Mouse (Mus musculus) layer of hippocampus, postnatal 14 days (tissue): ENCODE data around the gene St7. TPM values are rescaled to one million over a fixed set of nuclear protein-coding genes. Genes with fewer than 3 reads are reported as not detected.
"Not testable (repeated sequence)": the region's sequence is repeated elsewhere in the genome, so short reads cannot be mapped to it uniquely, and the experiment has no call there.

ENCODE experiments used
- DNase-seq, 2 experiments: peaks; one replicate each; pipeline ENCODE4 v3.0.0; 2021 to 2022; ENCODE audit warnings: low spot score in 2 of 2, mixed read lengths in 1 of 2
- long read RNA-seq, 2 experiments: library from polyadenylated mRNA; stranded (forward); transcript quantifications; one replicate each; pipeline ENCODE4 v2.0.0; 2021
- total RNA-seq, 2 experiments: library from RNA; stranded (reverse); gene quantifications; 2 replicates each; pipeline ENCODE4 v1.2.3; 2021

Gene St7
- total RNA-seq = 10 to 100 TPM; 40.8 to 42.2 TPM
- long read RNA-seq, experiment 1, transcript St7-203 (16 exons, 2,288 nt) = major isoform, 8 of 22 reads
- long read RNA-seq, experiment 1, partial matches to known transcripts = 3 of 22 reads
- long read RNA-seq, experiment 1, other reads (novel, unspliced or antisense) = 4 of 22 reads
- long read RNA-seq, experiment 2, transcript St7-203 (16 exons, 2,288 nt) = major isoform, 8 of 27 reads
- long read RNA-seq, experiment 2, partial matches to known transcripts = 4 of 27 reads
- long read RNA-seq, experiment 2, other reads (novel, unspliced or antisense) = 10 of 27 reads

- no peak for DNase-seq
Measured at GRCm38 (mm10) chr6:17692647-17693046, at the start of gene St7. Gene St7 (plus strand): TSS chr6:17692933.

DNA sequence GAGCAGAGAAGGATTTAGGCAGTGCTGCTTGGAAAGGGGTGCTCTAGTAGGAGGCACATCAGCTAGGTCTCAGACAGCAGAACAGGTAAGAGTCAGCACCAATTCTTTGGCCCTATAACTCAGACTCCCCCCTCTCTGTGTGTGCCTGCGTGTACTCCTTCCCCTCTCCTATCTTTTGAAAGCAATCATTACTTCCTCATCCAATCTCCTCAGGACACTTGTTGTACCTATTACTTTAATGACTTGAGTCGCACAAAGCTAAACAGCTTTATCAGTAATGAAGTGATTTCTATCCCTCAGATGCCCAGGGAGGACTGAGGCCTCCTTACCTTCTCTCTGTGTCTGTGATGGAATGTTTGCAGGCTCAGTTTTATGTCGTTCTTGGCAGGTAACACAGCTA lies 46.6 kb upstream of the St7 start:
- no peak for DNase-seq

GRCm38 (mm10) chr6:17652132-17652531 lies 40.6 kb upstream of the St7 start:
- DNase-seq = no peak

GRCm38 (mm10) chr6:17655080-17655479 lies 37.7 kb upstream of the St7 start:
- DNase-seq = no peak

DNA sequence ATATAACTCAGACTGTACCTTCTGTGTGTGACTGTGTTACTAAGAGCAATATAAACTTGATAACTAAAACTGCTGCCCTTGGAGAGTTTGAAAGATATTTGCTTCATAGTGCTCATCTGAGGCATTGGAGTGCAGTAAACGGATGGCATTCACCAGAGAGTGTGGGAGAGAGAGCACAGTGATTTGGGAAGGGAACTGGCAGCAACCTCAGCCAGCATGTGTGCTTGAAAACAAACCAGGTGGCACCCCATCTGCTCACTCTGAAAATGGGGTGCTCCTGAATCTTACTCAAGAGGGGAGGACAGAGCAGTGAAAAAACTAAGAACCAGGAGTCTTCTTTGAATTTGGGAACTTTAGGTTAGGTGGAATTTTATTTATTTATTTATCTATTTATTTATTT lies 35.4 kb upstream of the St7 start:
- DNase-seq = peak; percentile 52 to 90

DNA sequence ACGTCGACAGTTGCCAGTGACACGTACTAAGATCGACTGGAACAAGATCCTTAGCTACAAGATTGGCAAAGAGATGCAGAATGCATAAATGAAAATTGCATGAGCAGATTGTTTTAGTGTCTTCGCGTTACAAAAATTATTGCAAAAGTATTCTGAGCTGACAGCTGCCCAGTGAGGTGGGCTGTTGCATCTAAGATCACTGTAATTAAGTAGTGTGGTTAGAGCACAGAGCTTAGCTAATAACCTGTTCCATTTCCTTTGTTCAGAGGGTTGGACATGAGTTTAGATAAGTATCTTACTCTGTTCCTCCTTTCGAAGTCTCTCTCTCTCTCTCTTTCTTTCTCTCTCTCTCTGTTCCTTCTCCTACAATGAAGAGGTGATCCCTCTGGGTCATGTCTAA lies 27.4 kb upstream of the St7 start:
- no peak for DNase-seq

- DNase-seq = no peak
Measured at GRCm38 (mm10) chr6:17666024-17666423, 26.7 kb upstream of the St7 start.

DNA sequence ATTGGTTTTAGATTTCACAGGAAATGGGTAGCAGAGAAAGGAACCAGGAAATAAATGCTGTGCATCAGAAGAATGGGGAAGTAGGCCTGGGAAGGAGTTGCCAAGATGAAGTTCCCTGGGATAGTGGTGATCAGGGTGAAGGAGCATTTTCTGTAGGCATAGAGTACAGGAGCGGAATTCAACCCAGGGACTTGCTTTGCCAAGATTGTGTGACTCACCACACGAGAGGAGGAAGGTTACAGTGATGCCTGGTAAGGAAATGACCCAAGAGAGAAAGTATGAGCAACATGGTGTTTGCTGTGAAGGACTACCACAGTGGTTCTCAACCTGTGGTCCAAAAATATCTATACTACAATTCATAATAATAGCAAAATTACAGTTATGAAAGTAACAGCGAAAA lies 24.9 kb upstream of the St7 start:
- DNase-seq = no peak

- DNase-seq = no peak
Measured at GRCm38 (mm10) chr6:17668334-17668733, 24.4 kb upstream of the St7 start.

DNA sequence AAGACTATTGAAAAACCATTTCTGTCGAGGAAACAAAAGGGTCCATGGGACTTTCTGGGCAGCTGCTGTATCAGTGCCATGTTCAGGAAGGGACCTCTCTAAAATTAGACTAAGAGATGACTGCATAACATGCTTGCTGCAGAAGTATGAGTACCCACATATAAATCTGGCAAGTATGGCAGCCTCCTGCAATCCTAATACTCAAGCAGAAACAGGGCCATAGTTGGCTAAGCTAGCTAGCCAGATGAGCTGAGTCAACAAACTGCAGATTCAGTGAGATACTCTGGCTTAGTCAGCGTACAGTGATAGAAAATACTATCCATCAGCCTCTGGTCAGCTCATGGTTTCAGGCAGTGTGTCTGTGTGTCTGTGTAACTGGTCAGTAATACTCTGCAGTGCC lies 22.9 kb upstream of the St7 start:
- DNase-seq = no peak

- peak; percentile 37 to 47 for DNase-seq
Measured at GRCm38 (mm10) chr6:17675019-17675756, 17.5 kb upstream of the St7 start.

- DNase-seq = no peak
Measured at GRCm38 (mm10) chr6:17677008-17677407, 15.7 kb upstream of the St7 start.

DNA sequence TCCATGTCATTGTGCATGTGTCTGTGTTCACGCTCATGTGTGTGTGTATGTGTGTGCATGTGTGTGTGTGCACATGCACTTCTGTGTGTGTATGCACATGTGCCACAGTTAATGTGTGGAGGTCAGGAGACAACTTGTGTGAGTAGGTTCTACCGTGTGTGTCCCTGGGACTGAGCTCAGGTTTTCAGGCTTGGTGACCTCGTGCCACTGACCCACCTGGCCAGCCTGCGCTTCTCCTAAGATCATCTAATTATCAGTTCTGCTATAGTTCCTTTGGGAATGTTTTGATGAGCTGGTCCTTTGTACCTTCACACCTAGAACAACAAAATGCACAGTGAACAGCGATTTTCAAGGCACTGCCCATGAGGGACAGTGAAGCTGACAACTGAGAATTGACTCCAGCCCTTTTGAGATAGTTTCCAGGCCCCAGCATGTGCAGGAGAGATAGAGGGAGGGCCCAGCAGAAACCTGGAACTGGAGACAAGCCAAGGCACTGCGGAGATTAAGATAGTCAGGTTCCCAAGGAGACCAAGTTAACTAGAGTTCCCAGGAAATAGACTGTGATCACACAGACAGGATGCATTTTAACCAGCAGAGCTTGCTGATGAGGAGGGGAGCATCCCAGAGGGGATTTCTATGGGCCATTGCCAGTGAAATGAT lies 12.3 kb upstream of the St7 start:
- no peak for DNase-seq

DNA sequence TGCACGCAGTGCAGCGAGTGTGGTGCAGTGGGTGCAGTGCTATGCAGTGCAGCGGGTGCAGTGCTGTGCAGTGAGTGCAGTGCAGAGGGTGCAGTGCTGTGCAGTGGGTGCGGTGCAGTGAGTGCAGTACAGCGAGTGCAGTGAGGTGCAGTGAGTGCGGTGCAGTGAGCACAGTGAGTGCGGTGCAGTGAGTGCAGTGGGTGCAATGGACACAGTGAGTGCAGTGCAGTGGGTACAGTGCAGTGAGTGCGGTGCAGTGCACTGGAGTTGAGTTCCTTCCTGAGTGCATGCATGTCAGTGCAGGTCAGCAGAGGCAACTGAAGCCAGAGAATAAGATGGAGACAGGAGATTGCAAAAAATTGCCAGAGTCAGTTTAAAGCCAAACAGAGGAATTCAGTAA lies 10.9 kb upstream of the St7 start:
- no peak for DNase-seq

DNA sequence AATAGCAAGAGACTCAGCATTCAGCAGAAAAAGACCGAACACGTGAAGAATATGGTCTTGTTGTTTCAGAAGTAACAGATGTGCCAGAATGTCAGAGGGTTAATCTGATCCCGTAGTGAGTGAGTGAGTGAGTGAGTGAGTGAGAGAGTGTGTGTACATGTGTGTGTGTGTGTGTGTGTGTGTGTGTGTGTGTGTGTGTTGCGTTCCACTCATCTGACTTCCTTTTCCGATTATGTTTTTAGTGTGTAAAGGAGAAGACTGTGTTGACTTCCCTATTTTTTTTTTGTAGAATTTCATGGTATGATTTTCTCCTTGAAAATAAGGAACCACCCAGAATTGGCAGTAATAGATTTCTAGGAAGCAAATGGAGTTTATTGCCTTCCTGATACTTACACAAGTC lies 4.1 kb upstream of the St7 start:
- DNase-seq = no peak

GRCm38 (mm10) chr6:17693726-17694549 lies 1.2 kb downstream of the St7 start:
- DNase-seq = peak; percentile 33 to 42

DNA sequence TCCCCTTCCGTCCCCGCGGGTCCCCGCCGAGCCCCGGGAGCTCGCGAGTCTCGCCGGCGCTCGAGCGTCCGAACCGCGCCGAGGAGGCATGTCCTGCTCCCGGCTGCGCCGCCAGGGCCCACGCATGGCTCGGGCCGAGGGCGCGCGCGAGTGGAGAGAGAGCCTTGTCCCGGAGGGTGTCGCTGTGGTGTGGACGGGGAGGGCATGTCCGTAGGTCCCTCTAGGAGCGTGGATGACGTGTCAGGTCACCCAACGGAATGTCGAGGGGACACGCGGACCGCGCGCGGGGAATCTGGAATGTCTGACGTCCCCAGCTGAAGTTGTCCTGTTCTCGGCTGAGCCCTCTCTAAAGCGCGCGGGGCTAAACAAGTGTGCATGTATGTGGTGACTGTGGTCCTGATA lies 1.8 kb downstream of the St7 start:
- peak; percentile 49 to 54 for DNase-seq

DNA sequence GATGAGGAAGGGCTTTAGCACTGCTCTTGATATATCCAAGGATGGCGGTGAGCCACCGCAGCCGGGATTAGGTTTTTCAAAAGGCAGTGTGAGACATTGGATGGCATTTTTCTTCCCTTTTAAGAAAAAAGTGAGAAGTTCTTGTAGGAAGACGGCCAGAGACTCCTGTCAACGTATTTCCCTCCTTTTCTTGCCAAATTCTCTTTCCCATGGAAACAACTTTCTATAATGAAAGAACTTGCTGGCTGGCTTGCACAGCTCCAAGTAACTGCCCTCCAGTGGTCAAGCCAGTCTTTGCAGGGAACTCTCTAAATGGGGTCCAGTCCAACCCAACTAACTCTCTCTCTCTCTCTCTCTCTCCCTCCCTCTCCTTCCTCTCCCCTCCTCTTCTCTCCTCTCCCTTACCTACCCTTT lies 3.6 kb downstream of the St7 start:
- DNase-seq = peak; percentile 26 to 41

DNA sequence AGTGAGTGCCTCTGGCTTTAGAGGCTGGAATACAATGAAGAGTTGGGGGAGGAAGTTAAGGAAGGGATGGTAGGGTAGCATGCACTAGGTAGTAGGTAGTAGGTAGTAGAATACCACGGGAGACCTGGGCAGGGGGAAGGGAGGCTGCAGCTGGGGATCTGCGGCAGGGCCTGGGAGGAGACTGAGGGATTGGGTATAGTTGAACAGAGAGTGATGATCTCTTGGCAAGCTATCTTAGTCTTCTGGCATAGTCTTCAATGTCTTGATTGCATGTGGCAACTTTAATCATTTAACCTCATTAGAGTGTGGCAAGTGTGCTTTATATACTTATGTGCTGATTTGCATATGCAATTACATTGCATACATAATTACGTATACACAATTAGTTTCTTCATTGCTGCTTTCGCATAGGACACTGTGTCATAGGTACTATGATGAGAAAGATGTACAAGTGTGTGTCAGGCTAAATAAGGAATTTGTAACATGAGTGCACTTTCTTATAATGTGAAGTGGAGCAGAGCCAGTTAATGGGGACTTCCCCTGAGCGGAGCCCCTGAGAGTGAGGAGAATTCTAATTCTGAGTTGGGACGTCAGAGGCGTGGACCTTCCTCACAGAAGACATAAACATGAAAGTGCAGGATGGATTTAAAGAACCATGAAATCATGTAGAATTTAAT lies 8.3 kb downstream of the St7 start:
- DNase-seq = no peak

GRCm38 (mm10) chr6:17704038-17704437 lies 11.3 kb downstream of the St7 start:
- DNase-seq = not testable (repeated sequence)

DNA sequence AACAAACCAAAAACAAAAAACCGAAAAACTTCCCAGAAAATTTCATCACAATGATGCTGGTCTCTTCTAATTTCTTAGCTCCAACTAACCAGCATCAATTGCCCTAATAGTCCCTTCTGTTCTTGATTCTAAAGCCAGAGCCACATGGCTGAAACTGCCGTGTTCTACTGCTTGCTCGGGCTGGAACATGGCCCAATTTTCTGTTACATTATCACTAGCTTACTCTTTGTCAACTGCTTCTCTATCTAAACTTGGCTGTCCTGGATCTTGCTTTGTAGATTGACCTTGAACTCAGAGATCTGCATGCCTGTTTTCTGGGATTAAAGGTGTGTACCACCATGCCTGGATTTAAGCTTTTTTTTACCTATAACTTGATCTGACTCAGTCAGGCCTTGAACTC lies 13.2 kb downstream of the St7 start:
- DNase-seq = no peak
